Mouse (Mus musculus) neural tube, embryonic 10.5 days (tissue): ENCODE measurements around the gene Add1.
"Not testable (repeated sequence)": the region's sequence is repeated elsewhere in the genome, so short reads cannot be mapped to it uniquely, and the experiment has no call there.

Experiments
- DNase-seq: peaks from one replicate; pipeline ENCODE4 v3.0.0-alpha.2; 2017; ENCODE audit warnings: low spot score; ENCODE audit errors: extremely low spot score

The Add1 gene

GRCm38 (mm10) chr5:34550251-34550650 lies 23.2 kb upstream of the Add1 start:
- peak; percentile 28 for DNase-seq

- DNase-seq: no peak
Measured at GRCm38 (mm10) chr5:34551821-34552220, 21.6 kb upstream of the Add1 start.

- DNase-seq: no peak
Measured at GRCm38 (mm10) chr5:34563854-34564253, 9.6 kb upstream of the Add1 start.

GRCm38 (mm10) chr5:34564291-34564690 lies 9.2 kb upstream of the Add1 start:
- DNase-seq: no peak

GRCm38 (mm10) chr5:34565545-34566283 lies 7.8 kb upstream of the Add1 start:
- no peak for DNase-seq

- DNase-seq: no peak
Measured at GRCm38 (mm10) chr5:34571551-34571950, 1.9 kb upstream of the Add1 start.

GRCm38 (mm10) chr5:34572568-34572967 lies 896 bp upstream of the Add1 start:
- DNase-seq: not testable (repeated sequence)

- no peak for DNase-seq
Measured at GRCm38 (mm10) chr5:34574721-34575120, 1.3 kb downstream of the Add1 start.

- no peak for DNase-seq
Measured at GRCm38 (mm10) chr5:34576286-34576685, 2.8 kb downstream of the Add1 start.

- no peak for DNase-seq
Measured at GRCm38 (mm10) chr5:34578038-34578655, 4.7 kb downstream of the Add1 start.

- DNase-seq: no peak
Measured at GRCm38 (mm10) chr5:34579377-34579776, 5.9 kb downstream of the Add1 start.

GRCm38 (mm10) chr5:34581671-34582313 lies 8.3 kb downstream of the Add1 start:
- DNase-seq: not testable (repeated sequence)

GRCm38 (mm10) chr5:34582314-34582675 lies 8.8 kb downstream of the Add1 start:
- no peak for DNase-seq

- DNase-seq: no peak
Measured at GRCm38 (mm10) chr5:34585216-34585615, 11.8 kb downstream of the Add1 start.

GRCm38 (mm10) chr5:34587881-34588280 lies 14.4 kb downstream of the Add1 start:
- DNase-seq: no peak

- no peak for DNase-seq
Measured at GRCm38 (mm10) chr5:34590059-34590458, 16.6 kb downstream of the Add1 start.

- no peak for DNase-seq
Measured at GRCm38 (mm10) chr5:34590702-34591101, 17.2 kb downstream of the Add1 start.

GRCm38 (mm10) chr5:34591388-34592004 lies 18.0 kb downstream of the Add1 start:
- DNase-seq: no peak

- DNase-seq: not testable (repeated sequence)
Measured at GRCm38 (mm10) chr5:34592224-34592623, 18.8 kb downstream of the Add1 start.

GRCm38 (mm10) chr5:34592666-34593065 lies 19.2 kb downstream of the Add1 start:
- no peak for DNase-seq

GRCm38 (mm10) chr5:34593202-34593727 lies 19.8 kb downstream of the Add1 start:
- DNase-seq: no peak

GRCm38 (mm10) chr5:34604576-34604975 lies 31.1 kb downstream of the Add1 start:
- DNase-seq: no peak
